Mouse (Mus musculus) midbrain, embryonic 11.5 days (tissue): Measurements from ENCODE around the gene Ankk1. TPM values are rescaled to one million over a fixed set of nuclear protein-coding genes. Genes with fewer than 3 reads are reported as not detected.
A peak's percentile ranks its signal among the peaks of the same experiment; 100 is the strongest.

Source experiments
- ATAC-seq: fragments of 200-750 bp; cut with Nextera tagmentation; 2 replicates; pipeline ENCODE4 v1.8.0; 2017; ENCODE audit warnings: moderate TSS enrichment, moderate library complexity; ENCODE audit not compliant: low FRiP score
- DNase-seq: peaks from one replicate; pipeline ENCODE4 v3.0.0; 2015; ENCODE audit warnings: low spot score; ENCODE audit errors: missing footprints
- H3K27ac ChIP-seq: fragments of 300-500 bp; sonication (generic); 2 replicates; pipeline ENCODE4 v1.5.1; 2014; ENCODE audit warnings: low read depth, low read length
- H3K27me3 ChIP-seq: fragments of 300-500 bp; sonication (generic); 2 replicates; pipeline ENCODE4 v1.6.1; 2014; ENCODE audit warnings: mild to moderate bottlenecking, low read length, moderate library complexity, mixed read lengths; ENCODE audit not compliant: control insufficient read depth, insufficient read depth
- H3K36me3 ChIP-seq: fragments of 300-500 bp; sonication (generic); 2 replicates; pipeline ENCODE4 v1.6.1; 2014; ENCODE audit warnings: mild to moderate bottlenecking, low read length, moderate library complexity, mixed read lengths; ENCODE audit not compliant: control insufficient read depth, insufficient read depth
- H3K4me1 ChIP-seq: fragments of 300-500 bp; sonication (generic); 2 replicates; pipeline ENCODE4 v1.6.1; 2014; ENCODE audit warnings: low read length; ENCODE audit not compliant: control insufficient read depth, insufficient read depth
- H3K4me2 ChIP-seq: fragments of 300-500 bp; sonication (generic); 2 replicates; pipeline ENCODE4 v1.6.1; 2014; ENCODE audit warnings: mild to moderate bottlenecking, moderate library complexity
- H3K4me3 ChIP-seq: fragments of 300-500 bp; sonication (generic); 2 replicates; pipeline ENCODE4 v1.5.1; 2014; ENCODE audit warnings: low read depth, low read length
- H3K9ac ChIP-seq: fragments of 300-500 bp; sonication (generic); 2 replicates; pipeline ENCODE4 v1.6.1; 2014; ENCODE audit warnings: low read length
- H3K9me3 ChIP-seq: fragments of 300-500 bp; sonication (generic); 2 replicates; pipeline ENCODE4 v1.6.1; 2016; ENCODE audit warnings: low read length; ENCODE audit not compliant: control insufficient read depth
- WGBS: fragments of 180-500 bp; shearing (Covaris S2); extraction: QIAGEN DNeasy Blood & Tissue Kit; methylation state at CpG from one replicate; pipeline ENCODE4 v1.1.7; 2014; 5-methylcytosine and 5-hydroxymethylcytosine counted together
- polyA plus RNA-seq: library from polyadenylated mRNA; unstranded; fragments of >200 nt; fragmentation: Nextera tagmentation; extraction: Ambion mirVana; gene quantifications from 2 replicates; pipeline ENCODE4 v1.2.1, GENCODE M21; 2014

Ankk1 gene
- polyA plus RNA-seq, 1 experiment from 2014 or later = not detected

DNA sequence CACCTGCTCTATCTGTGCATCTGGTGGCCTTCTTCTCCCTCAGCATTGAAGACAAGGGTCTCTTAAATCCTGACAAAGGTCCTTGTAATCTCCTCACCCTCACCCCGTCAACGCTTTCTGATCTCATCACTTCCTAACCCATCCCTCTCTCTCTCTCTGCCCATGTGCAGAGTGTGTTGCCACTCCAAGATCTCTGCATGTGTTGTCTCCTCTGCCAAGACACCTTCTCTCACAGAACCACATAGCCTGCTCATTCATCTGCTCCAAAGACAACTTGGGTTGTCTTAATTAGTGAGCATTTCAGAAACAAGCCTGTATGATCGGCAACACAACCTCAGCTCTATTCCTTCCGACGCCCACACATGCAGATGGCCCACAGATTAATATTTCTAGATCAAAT, 3.0 kb downstream of the Ankk1 start:
- H3K4me2 ChIP-seq = no peak overlapping the region
- no peaks in the 10 kb centered on the region for H3K9me3 ChIP-seq
- no peak overlapping the region for H3K27ac ChIP-seq
- WGBS = 93% methylated on average over 5 of the region's 5 CpGs
- no peak for ATAC-seq
- H3K36me3 ChIP-seq = no peaks in the 10 kb centered on the region
- no peaks in the 10 kb centered on the region for H3K27me3 ChIP-seq
- no peak overlapping the region for H3K4me3 ChIP-seq
- H3K9ac ChIP-seq = no peak overlapping the region
- H3K4me1 ChIP-seq = no peaks in the 10 kb centered on the region; the same call in 1 of the 2 replicates
- DNase-seq = no peak

DNA sequence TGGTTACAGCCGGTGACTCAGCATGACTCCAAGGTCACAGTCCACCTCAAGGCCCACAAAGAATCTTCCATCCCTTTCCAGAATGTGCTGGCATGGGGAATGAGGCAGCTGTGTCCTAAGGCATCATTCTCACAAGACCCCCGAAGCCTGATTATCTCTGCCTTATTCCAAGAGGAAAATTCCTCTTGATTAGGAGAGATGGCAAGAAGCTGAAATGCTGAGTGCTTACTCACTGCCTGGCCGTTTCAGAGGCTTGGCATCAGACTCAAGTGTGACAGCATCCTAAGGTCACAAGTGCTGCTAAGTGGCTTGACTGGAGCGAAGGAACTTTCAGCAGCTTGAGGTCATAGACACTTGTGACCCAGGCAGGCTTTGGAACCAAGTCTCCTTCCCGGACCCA, 16.2 kb downstream of the Ankk1 start:
- H3K9ac ChIP-seq = no peak overlapping the region
- no peaks in the 10 kb centered on the region for H3K36me3 ChIP-seq
- ATAC-seq (no peak), DNase-seq (no peak)
- H3K27ac ChIP-seq = no peak overlapping the region
- H3K4me1 ChIP-seq = peaks cover 3% of the 10 kb centered on the region
- 79% methylated on average over 5 of the region's 5 CpGs for WGBS
- H3K9me3 ChIP-seq = no peaks in the 10 kb centered on the region
- H3K27me3 ChIP-seq = no peaks in the 10 kb centered on the region
- H3K4me3 ChIP-seq = no peak overlapping the region
- H3K4me2 ChIP-seq = no peak overlapping the region

DNA sequence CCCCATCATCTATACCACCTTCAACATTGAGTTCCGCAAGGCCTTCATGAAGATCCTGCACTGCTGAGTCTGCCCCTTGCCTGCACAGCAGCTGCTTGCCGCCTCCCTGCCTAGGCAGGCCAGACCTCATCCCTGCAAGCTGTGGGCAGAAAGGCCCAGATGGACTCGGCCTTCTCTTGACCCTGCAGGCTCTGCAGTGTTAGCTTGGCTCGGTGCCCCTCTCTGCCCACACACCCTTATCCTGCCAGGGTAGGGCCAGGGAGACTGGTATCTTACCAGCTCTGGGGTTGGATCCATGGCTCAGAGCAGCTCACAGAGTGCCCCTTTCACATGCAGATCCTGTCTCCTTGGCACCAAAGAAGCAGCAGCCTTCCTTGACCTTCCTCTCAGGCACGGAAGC, 19.8 kb downstream of the Ankk1 start:
- peaks cover 3% of the 10 kb centered on the region for H3K4me1 ChIP-seq

DNA sequence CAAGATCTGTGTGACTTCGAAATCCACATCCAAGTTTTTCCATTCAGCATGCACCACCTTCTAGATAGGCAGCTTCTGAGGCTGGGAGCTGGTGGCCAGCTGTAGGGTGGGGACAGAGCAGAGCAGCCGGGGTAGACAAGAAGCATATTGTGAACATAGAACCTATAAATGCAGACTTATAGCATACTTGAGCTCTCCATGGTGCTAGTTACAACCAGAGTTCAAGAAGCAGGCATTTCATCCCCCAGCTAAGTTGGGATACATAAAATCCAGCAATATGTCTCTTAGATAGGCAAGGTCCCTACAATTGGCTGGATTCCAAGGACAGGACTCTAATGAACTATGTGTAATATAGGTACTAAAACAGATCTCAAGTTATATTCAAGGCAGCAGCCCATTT, 23.1 kb downstream of the Ankk1 start:
- H3K4me1 ChIP-seq = no peaks in the 10 kb centered on the region
- no peaks in the 10 kb centered on the region for H3K27me3 ChIP-seq
- H3K36me3 ChIP-seq = no peaks in the 10 kb centered on the region
- ATAC-seq (no peak), DNase-seq (no peak)
- no peak overlapping the region for H3K4me3 ChIP-seq
- H3K27ac ChIP-seq = no peak overlapping the region
- 71% methylated on average over 2 of the region's 2 CpGs for WGBS
- H3K4me2 ChIP-seq = no peak overlapping the region
- H3K9me3 ChIP-seq = no peaks in the 10 kb centered on the region
- H3K9ac ChIP-seq = no peak overlapping the region

More for the DNA sequence above, 19.8 kb downstream of the Ankk1 start:
- Histone ChIP-seq H3K4me2 (no peak overlapping the region), H3K9ac (no peak overlapping the region), H3K27me3 (no peaks in the 10 kb centered on the region), H3K27ac (no peak overlapping the region), H3K9me3 (no peaks in the 10 kb centered on the region), H3K36me3 (no peaks in the 10 kb centered on the region), H3K4me3 (no peak overlapping the region)
- no peak for ATAC-seq
- DNase-seq = no peak
- 91% methylated on average over 5 of the region's 5 CpGs for WGBS

DNA sequence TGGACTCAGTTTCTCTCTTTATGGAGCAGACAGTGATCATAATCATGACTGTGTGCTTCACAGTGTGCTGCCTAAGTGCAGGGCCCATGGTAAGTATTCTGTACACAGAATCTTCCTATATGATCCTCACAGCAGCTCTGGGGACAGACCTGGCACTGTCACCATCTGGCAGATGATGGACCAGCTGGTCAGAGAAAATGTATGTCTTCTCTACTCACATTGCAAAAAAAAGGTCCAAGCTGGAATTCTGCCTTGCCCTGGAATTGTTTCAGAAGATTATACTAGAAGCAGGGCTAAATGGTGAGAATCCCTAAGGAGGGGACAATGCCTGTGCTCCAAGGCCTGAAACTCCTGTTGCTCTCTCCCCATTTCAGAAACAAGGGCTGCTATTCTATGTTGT, 30.8 kb downstream of the Ankk1 start:
- H3K4me3 ChIP-seq = no peak overlapping the region
- no peak overlapping the region for H3K4me2 ChIP-seq
- H3K27me3 ChIP-seq = no peaks in the 10 kb centered on the region
- H3K9ac ChIP-seq = no peak overlapping the region
- no peaks in the 10 kb centered on the region for H3K9me3 ChIP-seq
- DNase-seq (no peak), ATAC-seq (no peak)
- H3K36me3 ChIP-seq = no peaks in the 10 kb centered on the region
- no peak overlapping the region for H3K27ac ChIP-seq
- no peaks in the 10 kb centered on the region for H3K4me1 ChIP-seq

DNA sequence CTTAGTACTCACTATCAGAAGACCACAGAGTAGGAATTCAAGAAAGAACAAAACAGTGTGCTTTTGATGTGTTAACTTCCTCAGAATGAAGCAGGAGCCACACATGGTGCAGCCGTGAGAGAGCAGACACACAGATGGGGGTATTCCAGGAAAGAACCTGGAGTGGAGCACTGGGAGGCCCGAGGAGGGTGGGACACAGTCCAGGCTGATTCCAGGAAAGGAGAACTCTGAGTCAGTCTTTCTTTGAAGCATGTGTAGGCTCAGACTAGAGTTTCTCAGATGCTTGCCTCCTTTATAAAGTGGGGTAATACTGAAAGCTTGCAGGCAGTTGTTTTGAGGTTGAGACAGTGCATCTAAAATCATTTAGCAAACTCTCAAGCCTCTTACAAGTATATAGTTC, 34.6 kb downstream of the Ankk1 start:
- no peak for ATAC-seq

DNA sequence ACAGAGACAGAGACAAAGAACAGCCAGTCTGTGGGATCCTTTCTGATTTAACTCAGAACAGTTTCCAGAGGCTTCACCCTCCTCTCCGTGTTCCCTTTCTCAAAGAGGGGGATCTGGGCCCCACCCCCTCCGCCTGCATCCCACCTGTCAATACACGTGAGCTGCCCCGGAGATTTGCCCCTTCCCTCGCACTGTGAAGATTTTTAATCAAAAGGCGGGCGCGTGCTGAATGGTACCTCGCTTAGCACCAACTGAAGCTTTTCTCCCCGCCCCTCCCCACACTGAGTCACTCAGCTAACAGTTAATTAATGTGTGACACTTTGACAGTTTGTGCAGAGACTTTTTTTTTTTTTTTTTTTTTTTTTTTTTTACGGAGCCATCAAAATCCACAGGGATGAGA, 40.7 kb downstream of the Ankk1 start:
- Histone ChIP-seq H3K27ac (no peak overlapping the region), H3K27me3 (no peaks in the 10 kb centered on the region; the same call in 1 of the 2 replicates), H3K9me3 (no peaks in the 10 kb centered on the region), H3K9ac (no peak overlapping the region), H3K4me2 (no peak overlapping the region), H3K4me1 (peaks cover 4% of the 10 kb centered on the region; the same call in 1 of the 2 replicates), H3K4me3 (no peak overlapping the region), H3K36me3 (no peaks in the 10 kb centered on the region)
- ATAC-seq = no peak
- DNase-seq = no peak
- WGBS = 31% methylated on average over 11 of the region's 11 CpGs

More for the DNA sequence above, 34.6 kb downstream of the Ankk1 start:
- no peak overlapping the region for H3K27ac ChIP-seq
- no peak overlapping the region for H3K4me3 ChIP-seq
- H3K9me3 ChIP-seq = no peaks in the 10 kb centered on the region
- no peak for DNase-seq
- H3K4me2 ChIP-seq = no peak overlapping the region
- no peaks in the 10 kb centered on the region for H3K36me3 ChIP-seq
- no peaks in the 10 kb centered on the region for H3K27me3 ChIP-seq
- no peaks in the 10 kb centered on the region for H3K4me1 ChIP-seq
- no peak overlapping the region for H3K9ac ChIP-seq
- WGBS = 74% methylated on average over 2 of the region's 2 CpGs

DNA sequence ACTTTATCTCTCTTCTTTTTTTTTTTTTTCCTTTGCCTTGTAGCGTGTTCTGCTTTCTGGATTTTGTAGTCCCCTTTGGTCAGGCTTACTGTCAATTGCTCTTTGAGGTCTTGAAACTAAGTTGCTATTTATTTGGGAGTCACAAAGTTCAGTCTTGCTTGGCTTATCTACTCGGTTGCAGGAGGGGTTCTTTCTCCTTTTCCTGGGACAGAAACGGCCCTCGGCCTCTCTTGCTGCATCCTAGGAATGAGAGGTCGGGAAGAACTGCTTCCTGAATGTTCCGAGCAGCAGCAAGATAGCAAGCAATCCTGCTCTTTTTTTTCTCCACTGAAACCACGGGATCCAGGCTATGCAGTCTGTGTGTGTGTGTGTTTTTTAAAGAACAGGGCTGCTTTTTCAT, 41.5 kb downstream of the Ankk1 start:
- no peak overlapping the region for H3K4me3 ChIP-seq
- H3K9me3 ChIP-seq = no peaks in the 10 kb centered on the region
- H3K36me3 ChIP-seq = no peaks in the 10 kb centered on the region
- H3K4me2 ChIP-seq = no peak overlapping the region
- no peaks in the 10 kb centered on the region; the same call in 1 of the 2 replicates for H3K27me3 ChIP-seq
- 64% methylated on average over 7 of the region's 7 CpGs for WGBS
- H3K9ac ChIP-seq = no peak overlapping the region
- DNase-seq (no peak), ATAC-seq (no peak)
- H3K27ac ChIP-seq = no peak overlapping the region
- peaks cover 4% of the 10 kb centered on the region; the same call in 1 of the 2 replicates for H3K4me1 ChIP-seq

DNA sequence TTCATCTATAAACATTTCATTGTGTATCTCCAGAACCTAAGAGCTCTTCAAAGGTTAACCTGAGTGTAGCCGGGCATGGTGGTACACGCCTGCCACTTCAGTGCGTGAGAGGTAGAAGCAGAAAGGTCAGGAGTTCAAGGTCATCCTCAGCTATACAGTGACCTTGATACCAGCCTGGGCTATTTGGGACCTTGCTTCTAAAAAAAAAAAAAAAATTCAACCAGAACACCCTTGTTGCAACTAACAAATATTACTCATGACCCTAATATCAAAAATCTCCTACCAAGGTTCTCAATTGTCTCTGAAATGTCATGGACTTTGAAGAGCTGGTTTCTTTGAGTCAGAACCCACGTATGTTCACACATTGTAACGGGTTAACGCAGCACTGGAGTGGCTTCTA, 42.0 kb downstream of the Ankk1 start:
- Histone ChIP-seq H3K9ac (no peak overlapping the region), H3K9me3 (no peaks in the 10 kb centered on the region), H3K4me3 (no peak overlapping the region), H3K27me3 (no peaks in the 10 kb centered on the region; the same call in 1 of the 2 replicates), H3K4me2 (no peak overlapping the region), H3K27ac (no peak overlapping the region), H3K36me3 (no peaks in the 10 kb centered on the region), H3K4me1 (peaks cover 4% of the 10 kb centered on the region; the same call in 1 of the 2 replicates)
- ATAC-seq = no peak
- DNase-seq = no peak
- 88% methylated on average over 6 of the region's 6 CpGs for WGBS

DNA sequence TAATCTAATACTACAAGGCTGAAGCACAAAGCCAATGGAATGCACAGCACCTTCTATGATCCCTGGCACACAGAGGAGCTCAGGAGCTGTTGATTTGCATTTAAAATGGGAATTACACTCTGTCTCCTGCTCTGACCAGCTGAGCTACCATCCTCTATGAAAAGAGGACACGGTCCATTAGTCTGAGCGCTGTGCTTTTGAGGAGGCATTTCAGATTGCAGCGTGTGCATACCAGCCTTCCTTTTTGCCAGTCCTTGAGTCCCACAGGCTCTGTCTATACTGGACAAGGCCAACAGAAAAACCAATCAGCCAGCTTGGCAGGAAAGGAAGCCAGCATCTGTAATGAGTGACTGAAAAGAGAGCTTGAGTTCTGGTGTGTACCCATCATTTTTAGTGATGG, 42.8 kb downstream of the Ankk1 start:
- Histone ChIP-seq H3K4me3 (no peak overlapping the region), H3K4me2 (no peak overlapping the region), H3K9me3 (no peaks in the 10 kb centered on the region), H3K27me3 (no peaks in the 10 kb centered on the region; the same call in 1 of the 2 replicates), H3K4me1 (peaks cover 4% of the 10 kb centered on the region; the same call in 1 of the 2 replicates), H3K9ac (no peak overlapping the region), H3K36me3 (no peaks in the 10 kb centered on the region), H3K27ac (no peak overlapping the region)
- ATAC-seq (0 out of 2 replicates have a peak, but pooled peaks have one; percentile 38), DNase-seq (no peak)
- 13% methylated on average over 3 of the region's 3 CpGs for WGBS
